ENCODE assay signal across 8 mouse cellular contexts in genomic region chr8:13213479-13214268, GRCm38 (mm10). TPM values are rescaled to one million over a fixed set of nuclear protein-coding genes. Genes with fewer than 3 reads are reported as not detected.
DNase-seq lines count a peak whose midpoint lies in the region; ATAC-seq and TF ChIP-seq lines count a peak whose summit lies in the region.

No protein-coding gene starts in this region.

- H3K79me3 ChIP-seq in C2C12 (ENCODE audit: low read depth): no peaks in the 10 kb centered on the region

- peak; percentile 74 for TF ChIP-seq CTCF in C2C12 (IDR thresholded peaks at IDR 0.05; ENCODE audit: control insufficient read depth, insufficient read depth, insufficient read length)
- TF ChIP-seq CTCF in brain, embryonic 14.5 days (IDR thresholded peaks at IDR 0.05; ENCODE audit: borderline replicate concordance, extremely low read depth, insufficient read depth, insufficient read length): peak; percentile 86
- TF ChIP-seq CTCF in kidney, postnatal 0 days (IDR thresholded peaks at IDR 0.05; ENCODE audit: low read depth): peak; percentile 91
- peak; percentile 94 for TF ChIP-seq CTCF in liver, adult 2 months (IDR thresholded peaks at IDR 0.05; ENCODE audit: low read depth, low read length)

- H3K4me1 ChIP-seq in heart, embryonic 13.5 days: peaks cover 60% of the 10 kb centered on the region
- H3K4me1 ChIP-seq in kidney, postnatal 0 days (replicated peaks; ENCODE audit: insufficient read depth, low read length): peaks cover 9% of the 10 kb centered on the region; the same call in 1 of the 2 replicates
- peaks cover 3% of the 10 kb centered on the region; the same call in 1 of the 2 replicates for H3K4me1 ChIP-seq in liver, adult 2 months (ENCODE audit: control insufficient read depth, insufficient read depth, low read length)

- no peaks in the 10 kb centered on the region for H3K79me2 ChIP-seq in C2C12 (ENCODE audit: control insufficient read depth, insufficient read depth)
- H3K79me2 ChIP-seq in liver, adult 2 months (ENCODE audit: control insufficient read depth, insufficient read depth, low read length): no peaks in the 10 kb centered on the region

- no peak overlapping the region for H3K4me3 ChIP-seq in C2C12 (ENCODE audit: insufficient read depth, poor library complexity, severe bottlenecking)
- H3K4me3 ChIP-seq in heart, embryonic 13.5 days: no peak overlapping the region
- H3K4me3 ChIP-seq in kidney, postnatal 0 days (replicated peaks; ENCODE audit: low read depth, low read length): no peak overlapping the region
- H3K4me3 ChIP-seq in liver, adult 2 months (ENCODE audit: insufficient read depth, low read depth, low read length): no peak overlapping the region

- H3K9ac ChIP-seq in heart, embryonic 13.5 days: peak overlapping the region; percentile 61; the same call in 1 of the 2 replicates
- H3K9ac ChIP-seq in kidney, postnatal 0 days (ENCODE audit: low read depth, low read length): no peak overlapping the region
- H3K9ac ChIP-seq in liver, adult 2 months (ENCODE audit: low read depth, low read length): no peak overlapping the region

- DNase-seq in brain, embryonic 14.5 days (ENCODE audit: low read depth): peak; percentile 91
- peak; percentile 86 for DNase-seq in kidney, postnatal 0 days (ENCODE audit: low spot score)
- DNase-seq in liver, adult 2 months (ENCODE audit: extremely low read depth, low read depth, low spot score): peak; percentile 79
- peak; percentile 72 to 76 for DNase-seq in spleen, postnatal 36 days (ENCODE audit: low spot score in 2 of 2)

- peak overlapping the region; percentile 67 for H3K27ac ChIP-seq in heart, embryonic 13.5 days (replicated peaks)
- peak overlapping the region; percentile 50; the same call in 1 of the 2 replicates for H3K27ac ChIP-seq in kidney, postnatal 0 days
- no peak overlapping the region for H3K27ac ChIP-seq in liver, adult 2 months (replicated peaks; ENCODE audit: insufficient read depth, low read depth, low read length)

- WGBS in heart, embryonic 13.5 days: 20% methylated on average over 10 of the region's 10 CpGs
- 19% methylated on average over 10 of the region's 10 CpGs for WGBS in kidney, postnatal 0 days
- WGBS in liver, adult 2 months: 24% methylated on average over 10 of the region's 10 CpGs

- no peak overlapping the region for H3ac ChIP-seq in C2C12 (ENCODE audit: control insufficient read depth, insufficient read length, low read depth)

- no peaks in the 10 kb centered on the region for H3K27me3 ChIP-seq in C2C12 (ENCODE audit: control insufficient read depth, insufficient read depth, insufficient read length)
- no peaks in the 10 kb centered on the region for H3K27me3 ChIP-seq in heart, embryonic 13.5 days (replicated peaks)
- no peaks in the 10 kb centered on the region for H3K27me3 ChIP-seq in kidney, postnatal 0 days (ENCODE audit: insufficient read depth, low read length)
- H3K27me3 ChIP-seq in liver, adult 2 months (ENCODE audit: control insufficient read depth, insufficient read depth, low read length): no peaks in the 10 kb centered on the region

- H3K4me2 ChIP-seq in heart, embryonic 13.5 days: peak overlapping the region; percentile 51
- peak overlapping the region; percentile 39; the same call in 1 of the 2 replicates for H3K4me2 ChIP-seq in kidney, postnatal 0 days (ENCODE audit: low read length)

- H3K9me3 ChIP-seq in heart, embryonic 13.5 days: no peaks in the 10 kb centered on the region
- H3K9me3 ChIP-seq in kidney, postnatal 0 days (replicated peaks; ENCODE audit: low read length): no peaks in the 10 kb centered on the region

- peak; percentile 77 for ATAC-seq in erythroid progenitor cell, adult 5-6 weeks (replicated peaks; ENCODE audit: low FRiP score, poor library complexity, severe bottlenecking)
- peak; percentile 38; the same call in 1 of the 2 replicates for ATAC-seq in heart, embryonic 13.5 days (ENCODE audit: extremely low read depth, insufficient number of reproducible peaks, low FRiP score, low TSS enrichment)
- ATAC-seq in kidney, postnatal 0 days (replicated peaks; ENCODE audit: low FRiP score, low read depth): peak; percentile 82
- peak; percentile 86 for ATAC-seq in monocyte, adult 5-6 weeks (replicated peaks; ENCODE audit: insufficient number of reproducible peaks, low FRiP score, low TSS enrichment, poor library complexity, severe bottlenecking)

- no peak for TF ChIP-seq POLR2A in brain, embryonic 14.5 days (IDR thresholded peaks at IDR 0.05; ENCODE audit: borderline replicate concordance, extremely low read depth, insufficient read depth, insufficient read length, poor library complexity, severe bottlenecking)
- TF ChIP-seq POLR2A in liver, adult 2 months (IDR thresholded peaks at IDR 0.05; ENCODE audit: extremely low read depth, insufficient read depth, low read length): no peak

- no peaks in the 10 kb centered on the region for H3K36me3 ChIP-seq in C2C12 (ENCODE audit: control insufficient read depth, insufficient read depth)
- H3K36me3 ChIP-seq in heart, embryonic 13.5 days: no peaks in the 10 kb centered on the region
- H3K36me3 ChIP-seq in kidney, postnatal 0 days (ENCODE audit: insufficient read depth, low read length): no peaks in the 10 kb centered on the region
- no peaks in the 10 kb centered on the region for H3K36me3 ChIP-seq in liver, adult 2 months (ENCODE audit: control insufficient read depth, insufficient read depth, low read length)

TF ChIP-seq in C2C12, 6 proteins besides CTCF, POLR2A, EP300 and RAD21:
- TF ChIP-seq CEBPB (IDR thresholded peaks at IDR 0.05; ENCODE audit: low read depth): peak; percentile 71
- peak; percentile 77 for TF ChIP-seq MYOD1 (IDR thresholded peaks at IDR 0.05; ENCODE audit: control insufficient read depth, insufficient read length, low read depth)
- TF ChIP-seq USF1 (IDR thresholded peaks at IDR 0.05; ENCODE audit: low read depth): peak; percentile 29
- no peak for TF ChIP-seq FOSL1 (IDR thresholded peaks at IDR 0.05; ENCODE audit: insufficient read depth, low read length, poor library complexity, severe bottlenecking)

RNA-seq across cellular contexts. Expression of gene Grtp1, which starts 13.3 kb away (rescaled TPM):
- polyA plus RNA-seq in C2C12 (2012; fragmentation: generic; extraction: Trizol): 3.5 TPM
- polyA plus RNA-seq in brain, embryonic 14.5 days (2012; rRNA removed): 14.4 and 16.6 TPM in 2 replicates
- total RNA-seq in erythroid progenitor cell, adult 5-6 weeks (2015; ENCODE audit: low replicate concordance): 5.0 and 6.3 TPM in 2 replicates
- 3.5 and 8.6 TPM in 2 replicates for total RNA-seq in erythroid progenitor cell, adult 5-6 weeks (2017; ENCODE audit: low replicate concordance)
- polyA plus RNA-seq in heart, embryonic 13.5 days (2015; fragmentation: Nextera tagmentation; extraction: Ambion mirVana): 17.1 and 19.9 TPM in 2 replicates
- polyA plus RNA-seq in kidney, postnatal 0 days (2015; fragmentation: Nextera tagmentation; extraction: Ambion mirVana): 25.6 and 26.8 TPM in 2 replicates
- 25.3 and 25.5 TPM in 2 replicates for total RNA-seq in liver, adult 2 months (2014; rRNA removed)
- 28.3 and 30.3 TPM in 2 replicates for polyA plus RNA-seq in liver, adult 2 months (2012; rRNA removed)
- total RNA-seq in monocyte, adult 5-6 weeks (2017): 0.57 to 0.85 TPM in 2 of 3 replicates, not detected in the other

RNA-seq across cellular contexts. Expression of gene Adprhl1, which starts 40.3 kb away (rescaled TPM):
- 0.04 TPM for polyA plus RNA-seq in C2C12 (2012; fragmentation: generic; extraction: Trizol)
- 0.14 and 0.29 TPM in 2 replicates for polyA plus RNA-seq in brain, embryonic 14.5 days (2012; rRNA removed)
- not detected in 2 replicates for total RNA-seq in erythroid progenitor cell, adult 5-6 weeks (2015; ENCODE audit: low replicate concordance)
- total RNA-seq in erythroid progenitor cell, adult 5-6 weeks (2017; ENCODE audit: low replicate concordance): 3.7 TPM in 1 of 2 replicates, not detected in the other
- polyA plus RNA-seq in heart, embryonic 13.5 days (2015; fragmentation: Nextera tagmentation; extraction: Ambion mirVana): 170 and 207 TPM in 2 replicates
- polyA plus RNA-seq in kidney, postnatal 0 days (2015; fragmentation: Nextera tagmentation; extraction: Ambion mirVana): not detected in 2 replicates
- 0.74 TPM in 1 of 2 replicates, not detected in the other for total RNA-seq in liver, adult 2 months (2014; rRNA removed)
- not detected in 2 replicates for polyA plus RNA-seq in liver, adult 2 months (2012; rRNA removed)
- total RNA-seq in monocyte, adult 5-6 weeks (2017): not detected in 3 replicates

RNA-seq across cellular contexts. Expression of gene Lamp1, which starts 54.7 kb away (rescaled TPM):
- 352 TPM for polyA plus RNA-seq in C2C12 (2012; fragmentation: generic; extraction: Trizol)
- polyA plus RNA-seq in brain, embryonic 14.5 days (2012; rRNA removed): 247 and 265 TPM in 2 replicates
- total RNA-seq in erythroid progenitor cell, adult 5-6 weeks (2015; ENCODE audit: low replicate concordance): 113 and 132 TPM in 2 replicates
- total RNA-seq in erythroid progenitor cell, adult 5-6 weeks (2017; ENCODE audit: low replicate concordance): 119 TPM in 2 replicates
- polyA plus RNA-seq in heart, embryonic 13.5 days (2015; fragmentation: Nextera tagmentation; extraction: Ambion mirVana): 305 and 332 TPM in 2 replicates
- polyA plus RNA-seq in kidney, postnatal 0 days (2015; fragmentation: Nextera tagmentation; extraction: Ambion mirVana): 447 and 473 TPM in 2 replicates
- total RNA-seq in liver, adult 2 months (2014; rRNA removed): 381 and 420 TPM in 2 replicates
- polyA plus RNA-seq in liver, adult 2 months (2012; rRNA removed): 563 and 625 TPM in 2 replicates
- total RNA-seq in monocyte, adult 5-6 weeks (2017): 344 to 634 TPM (median 510 TPM) in 3 replicates

Comparison
In these comparisons a context has a peak if more than half of its experiments do, and no peak if none do; other contexts are left out.
1. RNA of gene Adprhl1, which starts 40.3 kb away (polyA plus RNA-seq): 170 to 207 TPM in heart, embryonic 13.5 days; 0.14 to 0.29 TPM in brain, embryonic 14.5 days, 0.04 TPM in C2C12 (single experiment), not detected in kidney, postnatal 0 days and not detected in liver, adult 2 months; every median in the first group is over 100 times any median in the second.
2. Peak in every context shown above with its lines, with median percentiles within 50 percentile points of each other: CTCF ChIP-seq, DNase-seq and ATAC-seq.